Mouse (Mus musculus): Measurements from ENCODE around the gene Ensa.

The Ensa gene

DNA sequence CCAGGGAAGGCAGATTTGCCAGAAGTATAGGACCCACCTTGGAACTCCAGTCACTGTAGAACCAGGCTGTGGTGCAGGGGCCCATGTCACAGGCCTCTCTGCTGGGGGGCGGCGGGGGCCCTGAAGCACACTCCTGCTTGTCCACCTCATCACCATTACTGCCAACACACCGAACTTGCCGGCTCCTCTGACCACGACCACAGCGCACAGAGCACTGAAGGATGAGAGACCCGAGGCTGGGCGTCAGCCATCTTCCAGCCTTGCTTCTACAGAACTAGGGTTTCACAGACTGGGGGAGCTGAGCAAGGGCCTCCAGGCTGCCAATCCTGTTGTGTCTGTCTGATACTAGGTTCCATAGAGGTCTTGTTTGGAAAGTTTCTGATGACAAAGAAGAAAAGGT lies 54.8 kb downstream of the Ensa start:
- DNase-seq (ENCODE audit: low spot score in 2 of 2): no peak

DNA sequence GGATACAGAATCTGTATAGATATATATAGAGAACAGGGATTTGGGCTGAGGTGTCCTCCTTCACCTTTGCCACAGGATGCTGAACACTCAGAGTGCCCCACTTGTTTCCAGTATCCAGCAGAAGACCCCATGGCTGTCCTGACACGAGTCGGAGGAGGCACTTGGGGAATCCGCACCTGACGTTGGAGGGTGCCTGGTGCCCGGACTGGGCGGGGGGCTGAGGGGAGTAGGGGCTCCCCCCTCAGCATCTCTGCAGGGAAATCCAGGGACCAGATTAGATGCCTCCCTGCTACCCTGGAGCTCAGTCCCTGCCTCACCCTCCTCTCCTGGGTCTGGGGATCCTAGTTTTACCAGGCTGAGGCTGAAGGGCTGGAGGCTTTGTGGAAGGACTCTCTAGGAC lies 55.9 kb downstream of the Ensa start:
- no peak for DNase-seq (ENCODE audit: low spot score in 2 of 2)

DNA sequence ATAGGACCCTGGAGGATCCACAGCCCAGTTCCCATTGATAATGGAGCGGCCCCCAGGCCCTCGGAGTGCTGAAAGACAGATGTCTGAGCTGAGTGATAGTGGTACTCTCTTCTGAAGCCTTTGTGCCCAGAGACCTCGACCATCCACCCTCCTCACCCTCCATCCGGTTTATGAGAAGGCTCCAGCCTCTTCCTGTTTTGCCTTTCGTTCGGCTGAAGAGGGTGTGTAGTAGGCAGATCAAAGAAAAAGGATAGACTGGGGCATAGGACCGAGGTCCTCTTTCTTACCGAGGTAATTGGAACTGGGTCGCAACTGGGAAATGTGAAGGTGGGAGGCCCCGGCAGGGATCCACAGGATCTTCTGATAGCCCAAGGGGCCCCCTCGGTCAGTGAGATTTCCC lies 56.6 kb downstream of the Ensa start:
- no peak for DNase-seq (ENCODE audit: low spot score in 2 of 2)

Measured in right cerebral cortex, postnatal 10 days (tissue).